33 mouse cellular contexts compared by ENCODE assay signal in genomic region chr4:107648959-107649485, GRCm38 (mm10). TPM values are rescaled to one million over a fixed set of nuclear protein-coding genes. Genes with fewer than 3 reads are reported as not detected.
DNase-seq lines count a peak whose midpoint lies in the region; ATAC-seq lines count a peak whose summit lies in the region.
"Had no signal": no experiment of that assay in that cellular context is flagged by ENCODE, and none has a peak within 500 bp of the region (broad histone marks: within the 10 kb centered on the region; RNA-seq: fewer than 3 reads in every experiment).

No protein-coding gene starts in this region.

- peaks cover 34% of the 10 kb centered on the region for H3K4me1 ChIP-seq in hindbrain, embryonic 10.5 days (replicated peaks)
- H3K4me1 ChIP-seq in hindbrain, embryonic 11.5 days (replicated peaks; ENCODE audit: control insufficient read depth, insufficient read depth, low read length): peaks cover 6% of the 10 kb centered on the region
- 0 out of 2 replicates have a peak, but pooled peaks cover 2% of the 10 kb centered on the region for H3K4me1 ChIP-seq in lung, embryonic 16.5 days (replicated peaks; ENCODE audit: control insufficient read depth, insufficient read depth, low read length)
- H3K4me1 ChIP-seq in midbrain, embryonic 14.5 days (ENCODE audit: control insufficient read depth, insufficient read depth, low read length): peaks cover 11% of the 10 kb centered on the region; the same call in 1 of the 2 replicates

- 82% methylated on average over 5 of the region's 5 CpGs for WGBS in hindbrain, embryonic 10.5 days
- 86% methylated on average over 5 of the region's 5 CpGs for WGBS in hindbrain, embryonic 11.5 days
- 46% methylated on average over 5 of the region's 5 CpGs for WGBS in lung, embryonic 16.5 days
- 86% methylated on average over 5 of the region's 5 CpGs for WGBS in midbrain, embryonic 14.5 days

- peak overlapping the region; percentile 6; the same call in 1 of the 2 replicates for H3K27ac ChIP-seq in hindbrain, embryonic 10.5 days
- H3K27ac ChIP-seq in hindbrain, embryonic 11.5 days (ENCODE audit: low read depth, low read length): no peak overlapping the region
- H3K27ac ChIP-seq in lung, embryonic 16.5 days (ENCODE audit: low read length): no peak overlapping the region
- no peak overlapping the region for H3K27ac ChIP-seq in midbrain, embryonic 14.5 days (replicated peaks; ENCODE audit: low read depth, low read length)
- H3K27ac ChIP-seq: embryonic facial prominence, embryonic 10.5 days; embryonic facial prominence, embryonic 15.5 days; forebrain, embryonic 12.5 days; heart, embryonic 15.5 days; hindbrain, embryonic 14.5 days; kidney, embryonic 15.5 days; limb, embryonic 13.5 days; midbrain, embryonic 10.5 days; neural tube, embryonic 13.5 days had no signal

- no peak overlapping the region for H3K9ac ChIP-seq in hindbrain, embryonic 11.5 days (ENCODE audit: low read depth, low read length)
- no peak overlapping the region for H3K9ac ChIP-seq in lung, embryonic 16.5 days (ENCODE audit: low read length)
- no peak overlapping the region for H3K9ac ChIP-seq in midbrain, embryonic 14.5 days (replicated peaks; ENCODE audit: low read length)
- H3K9ac ChIP-seq: embryonic facial prominence, embryonic 15.5 days; forebrain, embryonic 12.5 days; forebrain, postnatal 0 days; heart, embryonic 15.5 days; hindbrain, embryonic 14.5 days; kidney, embryonic 15.5 days; limb, embryonic 13.5 days; neural tube, embryonic 13.5 days had no signal

- H3K4me2 ChIP-seq in hindbrain, embryonic 11.5 days (replicated peaks; ENCODE audit: low read depth, low read length): no peak overlapping the region
- H3K4me2 ChIP-seq in lung, embryonic 16.5 days (ENCODE audit: low read depth, low read length): no peak overlapping the region
- H3K4me2 ChIP-seq in midbrain, embryonic 14.5 days (ENCODE audit: low read length): no peak overlapping the region
- H3K4me2 ChIP-seq: embryonic facial prominence, embryonic 15.5 days; forebrain, embryonic 12.5 days; heart, embryonic 15.5 days; hindbrain, embryonic 14.5 days; kidney, embryonic 15.5 days; limb, embryonic 13.5 days; liver, embryonic 11.5 days; neural tube, embryonic 13.5 days had no signal

- H3K36me3 ChIP-seq in hindbrain, embryonic 10.5 days: no peaks in the 10 kb centered on the region
- no peaks in the 10 kb centered on the region for H3K36me3 ChIP-seq in hindbrain, embryonic 11.5 days (ENCODE audit: control insufficient read depth, insufficient read depth, low read length)
- H3K36me3 ChIP-seq in lung, embryonic 16.5 days (ENCODE audit: control insufficient read depth, insufficient read depth, low read length): no peaks in the 10 kb centered on the region
- no peaks in the 10 kb centered on the region for H3K36me3 ChIP-seq in midbrain, embryonic 14.5 days (ENCODE audit: control insufficient read depth, insufficient read depth, low read length)
- H3K36me3 ChIP-seq: embryonic facial prominence, embryonic 10.5 days; embryonic facial prominence, embryonic 15.5 days; forebrain, embryonic 12.5 days; heart, embryonic 15.5 days; kidney, embryonic 15.5 days; limb, embryonic 13.5 days; midbrain, embryonic 10.5 days; neural tube, embryonic 13.5 days had no signal

- peaks cover 7% of the 10 kb centered on the region; the same call in 1 of the 2 replicates for H3K27me3 ChIP-seq in hindbrain, embryonic 10.5 days (ENCODE audit: insufficient read depth, poor library complexity, severe bottlenecking)
- H3K27me3 ChIP-seq in hindbrain, embryonic 11.5 days (ENCODE audit: control insufficient read depth, insufficient read depth, low read length): no peaks in the 10 kb centered on the region
- no peaks in the 10 kb centered on the region for H3K27me3 ChIP-seq in lung, embryonic 16.5 days (ENCODE audit: control insufficient read depth, insufficient read depth, low read depth, low read length)
- H3K27me3 ChIP-seq in midbrain, embryonic 14.5 days (ENCODE audit: control insufficient read depth, insufficient read depth, low read length): no peaks in the 10 kb centered on the region
- H3K27me3 ChIP-seq: CH12.LX; forebrain, embryonic 12.5 days; neural tube, embryonic 13.5 days had no signal

- no peak overlapping the region for H3K4me3 ChIP-seq in hindbrain, embryonic 10.5 days
- no peak overlapping the region for H3K4me3 ChIP-seq in hindbrain, embryonic 11.5 days (ENCODE audit: low read depth, low read length)
- H3K4me3 ChIP-seq in lung, embryonic 16.5 days (ENCODE audit: low read length): no peak overlapping the region
- no peak overlapping the region for H3K4me3 ChIP-seq in midbrain, embryonic 14.5 days (replicated peaks; ENCODE audit: low read depth, low read length)
- H3K4me3 ChIP-seq: embryonic facial prominence, embryonic 10.5 days; embryonic facial prominence, embryonic 15.5 days; forebrain, embryonic 12.5 days; heart, embryonic 15.5 days; kidney, embryonic 15.5 days; limb, embryonic 13.5 days; midbrain, embryonic 10.5 days; myocyte; neural tube, embryonic 13.5 days had no signal

- peak; percentile 39 to 72 for DNase-seq in adrenal gland, adult (ENCODE audit: inconsistent age in 2 of 2, low spot score in 1 of 2)
- DNase-seq in adrenal gland, adult 18-20 months (ENCODE audit: low spot score in 2 of 2): no peak
- DNase-seq in hindbrain, embryonic 10.5 days (ENCODE audit: low spot score): no peak
- DNase-seq in hindbrain, embryonic 11.5 days (ENCODE audit: low spot score): no peak
- no peak for DNase-seq in lung, postnatal 36 days
- peak; percentile 37 for DNase-seq in adrenal gland, postnatal 14 days
- no peak for DNase-seq in midbrain, embryonic 14.5 days
- DNase-seq: cerebellum, adult 2 months; cerebellum, postnatal 25 days; forebrain, postnatal 0 days; heart, postnatal 36 days; kidney, postnatal 4 days; thymus, adult 2 months; thymus, postnatal 36 days had no signal

- no peaks in the 10 kb centered on the region for H3K9me3 ChIP-seq in hindbrain, embryonic 10.5 days
- no peaks in the 10 kb centered on the region for H3K9me3 ChIP-seq in hindbrain, embryonic 11.5 days (ENCODE audit: control insufficient read depth, low read length)
- H3K9me3 ChIP-seq in lung, embryonic 16.5 days (ENCODE audit: control insufficient read depth, low read length): no peaks in the 10 kb centered on the region
- H3K9me3 ChIP-seq in midbrain, embryonic 14.5 days (ENCODE audit: control insufficient read depth, low read length): no peaks in the 10 kb centered on the region
- H3K9me3 ChIP-seq: embryonic facial prominence, embryonic 10.5 days; embryonic facial prominence, embryonic 15.5 days; forebrain, embryonic 12.5 days; heart, embryonic 15.5 days; kidney, embryonic 15.5 days; limb, embryonic 13.5 days; midbrain, embryonic 10.5 days; neural tube, embryonic 13.5 days had no signal

- no peak for ATAC-seq in hindbrain, embryonic 11.5 days (ENCODE audit: low FRiP score)
- peak; percentile 72 for ATAC-seq in lung, embryonic 16.5 days (ENCODE audit: low read depth)
- no peak for ATAC-seq in midbrain, embryonic 14.5 days (ENCODE audit: low FRiP score, low TSS enrichment)
- ATAC-seq: activated CD4-positive, CD25-positive, alpha-beta regulatory T cell, adult 4 months; forebrain, postnatal 0 days; intestine, postnatal 0 days had no signal

RNA-seq across cellular contexts. Expression of gene Dmrtb1, which starts 35.0 kb away (rescaled TPM):
- not detected for total RNA-seq in adrenal gland, adult 18-20 months (2021)
- 8.2 and 23.2 TPM in 2 replicates for polyA plus RNA-seq in hindbrain, embryonic 10.5 days (2016; fragmentation: Nextera tagmentation; extraction: Ambion mirVana)
- 13.8 and 16.6 TPM in 2 replicates for polyA plus RNA-seq in hindbrain, embryonic 11.5 days (2014; fragmentation: Nextera tagmentation; extraction: Ambion mirVana)
- polyA plus RNA-seq in lung, embryonic 16.5 days (2015; fragmentation: Nextera tagmentation; extraction: Ambion mirVana): not detected in 2 replicates
- 0.26 TPM in 1 of 2 replicates, not detected in the other for total RNA-seq in adrenal gland, postnatal 14 days (2021)
- polyA plus RNA-seq in midbrain, embryonic 14.5 days (2014; fragmentation: Nextera tagmentation; extraction: Ambion mirVana): 35.7 and 55.3 TPM in 2 replicates
- total RNA-seq: CH12.LX; gastrocnemius, adult 8-10 months; gastrocnemius, postnatal 4 days; heart, adult 8-10 months; heart, postnatal 36 days had no signal
- polyA plus RNA-seq: activated CD4-positive, CD25-positive, alpha-beta regulatory T cell, adult 4 months; heart, embryonic 15.5 days; intestine, postnatal 0 days; kidney, embryonic 15.5 days; liver, embryonic 11.5 days; liver, embryonic 16.5 days; myocyte had no signal

Comparison
In these comparisons a context has a peak if more than half of its experiments do, and no peak if none do; other contexts are left out.
1. DNase-seq: peak in adrenal gland, adult (2 of 2) and adrenal gland, postnatal 14 days (single experiment); none in adrenal gland, adult 18-20 months (0 of 2), hindbrain, embryonic 10.5 days (single experiment), hindbrain, embryonic 11.5 days (single experiment), lung, postnatal 36 days (single experiment) and midbrain, embryonic 14.5 days (single experiment).